Mouse (Mus musculus) intestine, embryonic 15.5 days (tissue): ENCODE results near the gene Tfap2c. TPM values are rescaled to one million over a fixed set of nuclear protein-coding genes. Genes with fewer than 3 reads are reported as not detected.

ENCODE experiments used
- ATAC-seq: fragments of 200-750 bp; cut with Nextera tagmentation; 2 replicates; pipeline ENCODE4 v1.8.0; 2017; ENCODE audit warnings: moderate TSS enrichment, moderate library complexity
- H3K27ac ChIP-seq: fragments of 300-500 bp; sonication (generic); 2 replicates; pipeline ENCODE4 v1.5.1; 2015; ENCODE audit warnings: mild to moderate bottlenecking, inconsistent platforms
- H3K27me3 ChIP-seq: fragments of 300-500 bp; sonication (generic); replicated peaks from 2 replicates; pipeline ENCODE4 v1.6.1; 2015; ENCODE audit warnings: inconsistent platforms
- H3K36me3 ChIP-seq: fragments of 300-500 bp; sonication (generic); 2 replicates; pipeline ENCODE4 v1.6.1; 2015; ENCODE audit warnings: inconsistent platforms
- H3K4me1 ChIP-seq: fragments of 300-500 bp; sonication (generic); replicated peaks from 2 replicates; pipeline ENCODE4 v1.6.1; 2015; ENCODE audit warnings: inconsistent platforms
- H3K4me2 ChIP-seq: fragments of 300-500 bp; sonication (generic); replicated peaks from 2 replicates; pipeline ENCODE4 v1.6.1; 2015; ENCODE audit warnings: mild to moderate bottlenecking, inconsistent platforms
- H3K4me3 ChIP-seq: fragments of 300-500 bp; sonication (generic); replicated peaks from 2 replicates; pipeline ENCODE4 v1.5.1; 2015; ENCODE audit warnings: inconsistent platforms
- H3K9ac ChIP-seq: fragments of 300-500 bp; sonication (generic); 2 replicates; pipeline ENCODE4 v1.6.1; 2015; ENCODE audit warnings: inconsistent platforms
- H3K9me3 ChIP-seq: fragments of 300-500 bp; sonication (generic); 2 replicates; pipeline ENCODE4 v1.6.1; 2016; ENCODE audit warnings: inconsistent platforms
- WGBS: fragments of 180-500 bp; shearing (Covaris S2); methylation state at CpG from one replicate; pipeline ENCODE4 v1.1.7; 2015; 5-methylcytosine and 5-hydroxymethylcytosine counted together
- polyA plus RNA-seq: library from polyadenylated mRNA; unstranded; fragments of >200 nt; fragmentation: Nextera tagmentation; extraction: Ambion mirVana; gene quantifications from 2 replicates; pipeline ENCODE4 v1.2.1, GENCODE M21; 2015

Gene Tfap2c
- polyA plus RNA-seq, 1 experiment from 2014 or later, result 0.06 TPM

- Histone ChIP-seq H3K36me3 (no peaks in the 10 kb centered on the region), H3K27me3 (no peaks in the 10 kb centered on the region), H3K4me2 (no peak overlapping the region), H3K9me3 (no peaks in the 10 kb centered on the region), H3K27ac (no peak overlapping the region), H3K4me1 (no peaks in the 10 kb centered on the region), H3K9ac (no peak overlapping the region), H3K4me3 (no peak overlapping the region)
- no peak for ATAC-seq
- 73% methylated on average over 7 of the region's 7 CpGs for WGBS
These were observed 47.7 kb downstream of the Tfap2c start for GRCm38 (mm10) chr2:172597056-172597455.

- no peak overlapping the region for H3K4me3 ChIP-seq
- no peaks in the 10 kb centered on the region for H3K4me1 ChIP-seq
- no peaks in the 10 kb centered on the region for H3K36me3 ChIP-seq
- no peaks in the 10 kb centered on the region for H3K9me3 ChIP-seq
- H3K27ac ChIP-seq, result no peak overlapping the region
- H3K27me3 ChIP-seq, result no peaks in the 10 kb centered on the region
- no peak overlapping the region for H3K4me2 ChIP-seq
- no peak overlapping the region for H3K9ac ChIP-seq
- 87% methylated on average over 9 of the region's 9 CpGs for WGBS
- no peak for ATAC-seq
These were observed 48.5 kb downstream of the Tfap2c start for GRCm38 (mm10) chr2:172597881-172598280.

GRCm38 (mm10) chr2:172604625-172605024 is 55.2 kb downstream of the Tfap2c start:
- H3K4me2 ChIP-seq, result no peak overlapping the region
- H3K4me1 ChIP-seq, result no peaks in the 10 kb centered on the region
- H3K4me3 ChIP-seq, result no peak overlapping the region
- H3K36me3 ChIP-seq, result no peaks in the 10 kb centered on the region
- no peak for ATAC-seq
- H3K9me3 ChIP-seq, result no peaks in the 10 kb centered on the region
- H3K9ac ChIP-seq, result no peak overlapping the region
- H3K27ac ChIP-seq, result no peak overlapping the region
- H3K27me3 ChIP-seq, result no peaks in the 10 kb centered on the region
- 92% methylated on average over 3 of the region's 3 CpGs for WGBS

- Histone ChIP-seq H3K4me3 (no peak overlapping the region), H3K36me3 (no peaks in the 10 kb centered on the region), H3K9me3 (no peaks in the 10 kb centered on the region), H3K27me3 (no peaks in the 10 kb centered on the region), H3K27ac (no peak overlapping the region), H3K9ac (no peak overlapping the region), H3K4me1 (no peaks in the 10 kb centered on the region), H3K4me2 (no peak overlapping the region)
- WGBS, result 44% methylated on average over 7 of the region's 7 CpGs
- no peak for ATAC-seq
These were observed 56.2 kb downstream of the Tfap2c start for GRCm38 (mm10) chr2:172605642-172606041.

GRCm38 (mm10) chr2:172607710-172608109 is 58.3 kb downstream of the Tfap2c start:
- no peaks in the 10 kb centered on the region for H3K4me1 ChIP-seq
- no peaks in the 10 kb centered on the region for H3K9me3 ChIP-seq
- no peak overlapping the region for H3K27ac ChIP-seq
- no peak for ATAC-seq
- H3K4me3 ChIP-seq, result no peak overlapping the region
- H3K4me2 ChIP-seq, result no peak overlapping the region
- WGBS, result 56% methylated on average over 11 of the region's 11 CpGs
- H3K36me3 ChIP-seq, result no peaks in the 10 kb centered on the region
- H3K27me3 ChIP-seq, result no peaks in the 10 kb centered on the region
- H3K9ac ChIP-seq, result no peak overlapping the region

Other genes starting within 250 kb of the Tfap2c start
- 14.5 and 15.1 TPM in 2 replicates for gene Fam210b, start 204.0 kb upstream of the Tfap2c start, polyA plus RNA-seq
- 99.6 and 103 TPM in 2 replicates for gene Aurka, start 179.1 kb upstream of the Tfap2c start, polyA plus RNA-seq
- 35.1 and 39.5 TPM in 2 replicates for gene Cstf1, start 178.9 kb upstream of the Tfap2c start, polyA plus RNA-seq
- 0.18 and 0.29 TPM in 2 replicates for gene Cass4, start 155.8 kb upstream of the Tfap2c start, polyA plus RNA-seq
- gene Rtf2, start 109.0 kb upstream of the Tfap2c start, polyA plus RNA-seq, result 69.8 and 70.1 TPM in 2 replicates
- 0.95 and 1.1 TPM in 2 replicates for gene Gcnt7, start 91.0 kb upstream of the Tfap2c start, polyA plus RNA-seq
- gene Fam209, start 77.1 kb upstream of the Tfap2c start, polyA plus RNA-seq, result not detected in 2 replicates